Comparison of ENCODE assay signal across 8 mouse cellular contexts in the genomic region with DNA sequence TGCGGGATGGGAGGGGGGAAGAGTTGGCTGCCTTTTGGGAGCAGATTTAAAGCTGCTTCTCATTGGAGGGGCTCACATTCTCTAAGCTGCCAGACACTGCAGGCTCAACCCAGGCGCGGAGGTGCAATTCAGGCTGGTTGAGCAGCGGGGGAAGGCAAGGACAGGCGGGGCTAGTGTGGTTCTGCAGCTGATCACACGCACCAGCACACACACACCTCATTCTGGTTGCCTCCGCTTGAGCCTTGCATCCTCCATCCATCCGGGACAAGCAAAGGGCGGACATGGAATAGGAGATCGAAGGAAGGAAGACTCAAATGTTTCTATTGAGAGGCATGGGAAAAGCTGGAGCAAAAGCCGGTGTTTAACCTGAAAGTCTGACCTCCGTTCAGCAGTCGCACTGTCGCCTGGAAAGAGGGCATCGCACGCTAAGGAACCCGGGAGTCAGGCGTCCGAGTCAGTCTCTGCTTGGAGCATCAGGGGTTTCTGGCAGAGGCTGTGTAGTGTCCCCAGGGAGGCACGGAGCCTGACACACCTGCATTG. TPM values are rescaled to one million over a fixed set of nuclear protein-coding genes. Genes with fewer than 3 reads are reported as not detected.
A peak's percentile ranks its signal among the peaks of the same experiment; 100 is the strongest.
DNase-seq lines count a peak whose midpoint lies in the region; ATAC-seq lines count a peak whose summit lies in the region.

A gene (plus strand): TSS at position 250 of the 540 bp plus-strand sequence.

- H3K36me3 ChIP-seq in megakaryocyte, embryonic 14.5 days (replicated peaks; ENCODE audit: low read length), result no peaks in the 10 kb centered on the region
- H3K36me3 ChIP-seq in forebrain, embryonic 11.5 days (ENCODE audit: control insufficient read depth, insufficient read depth, low read length), result no peaks in the 10 kb centered on the region
- no peaks in the 10 kb centered on the region for H3K36me3 ChIP-seq in neural tube, embryonic 14.5 days (ENCODE audit: control insufficient read depth, insufficient read depth, low read length)

- H3K27ac ChIP-seq in forebrain, embryonic 11.5 days (ENCODE audit: low read depth, low read length), result no peak within 1 kb of the TSS
- 0 out of 2 replicates have a peak within 1 kb of the TSS, but pooled peaks have one; percentile 49 for H3K27ac ChIP-seq in neural tube, embryonic 14.5 days (ENCODE audit: low read depth, low read length)

- peaks cover 34% of the 10 kb centered on the region for H3K27me3 ChIP-seq in megakaryocyte, embryonic 14.5 days (replicated peaks)
- peaks cover 17% of the 10 kb centered on the region for H3K27me3 ChIP-seq in forebrain, embryonic 11.5 days (ENCODE audit: control insufficient read depth, insufficient read depth, low read length)
- H3K27me3 ChIP-seq in neural tube, embryonic 14.5 days (ENCODE audit: control insufficient read depth, insufficient read depth, low read length), result peaks cover 2% of the 10 kb centered on the region; the same call in 1 of the 2 replicates

- intact Hi-C loops in heart, postnatal 25 days (cut with DNase I), result no loop called here

- H3K9me3 ChIP-seq in megakaryocyte, embryonic 14.5 days, result peaks cover 15% of the 10 kb centered on the region
- H3K9me3 ChIP-seq in forebrain, embryonic 11.5 days (ENCODE audit: control insufficient read depth, low read length), result no peaks in the 10 kb centered on the region
- no peaks in the 10 kb centered on the region for H3K9me3 ChIP-seq in neural tube, embryonic 14.5 days (ENCODE audit: control insufficient read depth, low read length)

- peak within 1 kb of the TSS; percentile 91 for H3K4me2 ChIP-seq in forebrain, embryonic 11.5 days (ENCODE audit: low read depth, low read length, severe bottlenecking)
- peak within 1 kb of the TSS; percentile 85 for H3K4me2 ChIP-seq in neural tube, embryonic 14.5 days (ENCODE audit: low read depth, low read length)

- peak; percentile 67 for DNase-seq in forebrain, embryonic 11.5 days (ENCODE audit: low spot score)
- DNase-seq in heart, postnatal 25 days (ENCODE audit: low spot score), result no peak
- peak; percentile 54 to 80 for DNase-seq in left cerebral cortex, adult 8-10 months (ENCODE audit: low spot score in 2 of 2)
- no peak for DNase-seq in urinary bladder, postnatal 10 days (ENCODE audit: low spot score)
- DNase-seq in yolk sac, embryonic 10.5 days (ENCODE audit: low spot score), result no peak

- peak within 1 kb of the TSS; percentile 48 for H3K4me3 ChIP-seq in megakaryocyte, embryonic 14.5 days (replicated peaks)
- H3K4me3 ChIP-seq in forebrain, embryonic 11.5 days (ENCODE audit: low read depth, low read length), result peak within 1 kb of the TSS; percentile 43
- H3K4me3 ChIP-seq in neural tube, embryonic 14.5 days (ENCODE audit: low read depth, low read length), result peak within 1 kb of the TSS; percentile 59

- peaks cover 12% of the 10 kb centered on the region; the same call in 1 of the 2 replicates for H3K4me1 ChIP-seq in megakaryocyte, embryonic 14.5 days
- peaks cover 4% of the 10 kb centered on the region; the same call in 1 of the 2 replicates for H3K4me1 ChIP-seq in forebrain, embryonic 11.5 days (replicated peaks; ENCODE audit: control insufficient read depth, insufficient read depth, low read length)
- peaks cover 2% of the 10 kb centered on the region; the same call in 1 of the 2 replicates for H3K4me1 ChIP-seq in neural tube, embryonic 14.5 days (ENCODE audit: control insufficient read depth, insufficient read depth, low read length)

- no peak for ATAC-seq in megakaryocyte, adult 5-6 weeks (ENCODE audit: poor library complexity, severe bottlenecking)
- peak; percentile 75 for ATAC-seq in forebrain, embryonic 11.5 days (replicated peaks; ENCODE audit: low FRiP score)
- ATAC-seq in neural tube, embryonic 14.5 days (ENCODE audit: low read depth), result peak; percentile 92

- peak within 1 kb of the TSS; percentile 50 for H3K9ac ChIP-seq in forebrain, embryonic 11.5 days (ENCODE audit: low read length)
- peak within 1 kb of the TSS; percentile 67 for H3K9ac ChIP-seq in neural tube, embryonic 14.5 days (replicated peaks; ENCODE audit: low read depth, low read length)

- WGBS in forebrain, embryonic 11.5 days, result under 1% methylated on average over 20 of the region's 20 CpGs
- under 1% methylated on average over 20 of the region's 20 CpGs for WGBS in neural tube, embryonic 14.5 days

RNA-seq across cellular contexts. Expression of the gene that starts here (rescaled TPM):
- polyA plus RNA-seq in megakaryocyte, embryonic 14.5 days (2012; ENCODE audit: insufficient read depth, low replicate concordance), result not detected in 2 replicates
- not detected in 2 replicates for total RNA-seq in megakaryocyte, adult 5-6 weeks (2015)
- not detected in 2 replicates for total RNA-seq in megakaryocyte, adult 5-6 weeks (2017)
- polyA plus RNA-seq in forebrain, embryonic 11.5 days (2014; fragmentation: Nextera tagmentation; extraction: Ambion mirVana), result 0.15 and 0.60 TPM in 2 replicates
- total RNA-seq in heart, postnatal 25 days (2021), result 10 to 100 TPM; 53.0 to 54.5 TPM
- 100 to 1,000 TPM in 2 of 4 experiments, 10 to 100 TPM in 2; 89.0 to 123 (median 102) TPM for total RNA-seq in left cerebral cortex, adult 8-10 months (2022)
- 8.1 and 8.4 TPM in 2 replicates for polyA plus RNA-seq in neural tube, embryonic 14.5 days (2014; fragmentation: Nextera tagmentation; extraction: Ambion mirVana)

Comparison
In these comparisons a context has a peak if more than half of its experiments do, and no peak if none do; other contexts are left out.
1. RNA of the gene that starts here (total RNA-seq): 89.0 to 123 TPM in left cerebral cortex, adult 8-10 months and 53.0 to 54.5 TPM in heart, postnatal 25 days; not detected in megakaryocyte, adult 5-6 weeks; every median in the first group is over 10 times any median in the second.
2. Peak in DNase-seq, ATAC-seq, H3K4me3 ChIP-seq, H3K9ac ChIP-seq and H3K4me2 ChIP-seq in forebrain, embryonic 11.5 days; RNA of the gene not detected or under 1 TPM.
3. DNase-seq: peak in left cerebral cortex, adult 8-10 months (2 of 2); none in heart, postnatal 25 days (single experiment), urinary bladder, postnatal 10 days (single experiment) and yolk sac, embryonic 10.5 days (single experiment).
4. Peak in every context shown above with its lines, with median percentiles within 50 percentile points of each other: H3K4me3 ChIP-seq.